Mouse (Mus musculus): ENCODE measurements around the gene Msi2. TPM values are rescaled to one million over a fixed set of nuclear protein-coding genes. Genes with fewer than 3 reads are reported as not detected.

Gene Msi2
- polyA plus RNA-seq, 1 experiment from 2014 or later, result 24.5 TPM

DNA sequence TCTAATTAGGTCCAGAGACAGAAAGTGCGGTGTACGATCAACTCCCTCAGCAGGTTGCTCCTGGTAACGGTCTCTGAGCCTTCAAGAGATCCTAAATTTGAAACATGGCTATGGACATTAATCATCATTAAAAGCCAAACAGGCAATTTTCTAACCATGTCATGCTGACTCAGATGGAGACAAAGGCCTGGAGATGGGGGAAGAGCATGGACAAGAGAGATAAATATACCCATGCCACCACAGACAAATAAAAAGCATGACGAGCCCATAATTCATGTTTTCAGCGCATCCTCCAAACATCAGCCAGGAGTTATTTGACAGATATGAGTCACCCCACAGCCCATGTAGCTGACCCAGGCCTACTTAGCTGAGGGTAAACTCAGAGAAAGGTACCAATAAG lies 145.3 kb downstream of the Msi2 start:
- WGBS, result 84% methylated on average over 5 of the region's 5 CpGs

GRCm38 (mm10) chr11:88572461-88572860 lies 145.9 kb downstream of the Msi2 start:
- H3K4me3 ChIP-seq (replicated peaks; ENCODE audit: low read depth, low read length), result no peak overlapping the region
- H3K4me2 ChIP-seq (ENCODE audit: low read length), result no peak overlapping the region
- WGBS, result 78% methylated on average over 11 of the region's 11 CpGs
- no peak overlapping the region for H3K27ac ChIP-seq
- TF ChIP-seq CTCF (IDR thresholded peaks at IDR 0.05; ENCODE audit: low read depth), result no peak
- H3K9me3 ChIP-seq (replicated peaks; ENCODE audit: low read length), result no peaks in the 10 kb centered on the region
- no peak for DNase-seq (ENCODE audit: low spot score)
- H3K36me3 ChIP-seq (ENCODE audit: insufficient read depth, low read length), result no peaks in the 10 kb centered on the region
- peaks cover 21% of the 10 kb centered on the region for H3K4me1 ChIP-seq (replicated peaks; ENCODE audit: insufficient read depth, low read length)
- no peak overlapping the region for H3K9ac ChIP-seq (ENCODE audit: low read depth, low read length)
- H3K27me3 ChIP-seq (ENCODE audit: insufficient read depth, low read length), result no peaks in the 10 kb centered on the region
- ATAC-seq (replicated peaks; ENCODE audit: low FRiP score, low read depth), result no peak

More for the DNA sequence above, 145.3 kb downstream of the Msi2 start:
- no peaks in the 10 kb centered on the region for H3K36me3 ChIP-seq (ENCODE audit: insufficient read depth, low read length)
- no peak overlapping the region for H3K9ac ChIP-seq (ENCODE audit: low read depth, low read length)
- no peak for ATAC-seq (replicated peaks; ENCODE audit: low FRiP score, low read depth)
- no peak for DNase-seq (ENCODE audit: low spot score)
- peaks cover 21% of the 10 kb centered on the region for H3K4me1 ChIP-seq (replicated peaks; ENCODE audit: insufficient read depth, low read length)
- no peak for TF ChIP-seq CTCF (IDR thresholded peaks at IDR 0.05; ENCODE audit: low read depth)
- no peaks in the 10 kb centered on the region for H3K9me3 ChIP-seq (replicated peaks; ENCODE audit: low read length)
- H3K27ac ChIP-seq, result no peak overlapping the region
- no peak overlapping the region for H3K4me3 ChIP-seq (replicated peaks; ENCODE audit: low read depth, low read length)
- no peaks in the 10 kb centered on the region for H3K27me3 ChIP-seq (ENCODE audit: insufficient read depth, low read length)
- no peak overlapping the region for H3K4me2 ChIP-seq (ENCODE audit: low read length)

- H3K4me1 ChIP-seq (replicated peaks; ENCODE audit: insufficient read depth, low read length), result peaks cover 7% of the 10 kb centered on the region
- no peak overlapping the region for H3K4me3 ChIP-seq (replicated peaks; ENCODE audit: low read depth, low read length)
- no peaks in the 10 kb centered on the region for H3K27me3 ChIP-seq (ENCODE audit: insufficient read depth, low read length)
- H3K36me3 ChIP-seq (ENCODE audit: insufficient read depth, low read length), result no peaks in the 10 kb centered on the region
- no peaks in the 10 kb centered on the region for H3K9me3 ChIP-seq (replicated peaks; ENCODE audit: low read length)
- WGBS, result 74% methylated on average over 6 of the region's 6 CpGs
- H3K9ac ChIP-seq (ENCODE audit: low read depth, low read length), result no peak overlapping the region
- TF ChIP-seq CTCF (IDR thresholded peaks at IDR 0.05; ENCODE audit: low read depth), result no peak
- H3K4me2 ChIP-seq (ENCODE audit: low read length), result no peak overlapping the region
- ATAC-seq (replicated peaks; ENCODE audit: low FRiP score, low read depth) (no peak), DNase-seq (ENCODE audit: low spot score) (no peak)
- no peak overlapping the region for H3K27ac ChIP-seq
These were observed 147.6 kb downstream of the Msi2 start for GRCm38 (mm10) chr11:88570715-88571202.

- Histone ChIP-seq H3K9ac (ENCODE audit: low read depth, low read length) (no peak overlapping the region), H3K4me1 (replicated peaks; ENCODE audit: insufficient read depth, low read length) (peaks cover 5% of the 10 kb centered on the region; the same call in 1 of the 2 replicates), H3K9me3 (replicated peaks; ENCODE audit: low read length) (no peaks in the 10 kb centered on the region), H3K27me3 (ENCODE audit: insufficient read depth, low read length) (no peaks in the 10 kb centered on the region), H3K27ac (no peak overlapping the region), H3K36me3 (ENCODE audit: insufficient read depth, low read length) (no peaks in the 10 kb centered on the region), H3K4me3 (replicated peaks; ENCODE audit: low read depth, low read length) (no peak overlapping the region), H3K4me2 (ENCODE audit: low read length) (no peak overlapping the region)
- TF ChIP-seq CTCF (IDR thresholded peaks at IDR 0.05; ENCODE audit: low read depth), result no peak
- WGBS, result 79% methylated on average over 20 of the region's 20 CpGs
- DNase-seq (ENCODE audit: low spot score) (no peak), ATAC-seq (replicated peaks; ENCODE audit: low FRiP score, low read depth) (no peak)
These were observed 151.4 kb downstream of the Msi2 start for GRCm38 (mm10) chr11:88566613-88567606.

GRCm38 (mm10) chr11:88564810-88565209 lies 153.5 kb downstream of the Msi2 start:
- DNase-seq (ENCODE audit: low spot score) (no peak), ATAC-seq (replicated peaks; ENCODE audit: low FRiP score, low read depth) (no peak)
- Histone ChIP-seq H3K4me1 (replicated peaks; ENCODE audit: insufficient read depth, low read length) (peaks cover 22% of the 10 kb centered on the region), H3K27me3 (ENCODE audit: insufficient read depth, low read length) (no peaks in the 10 kb centered on the region), H3K4me3 (replicated peaks; ENCODE audit: low read depth, low read length) (no peak overlapping the region), H3K36me3 (ENCODE audit: insufficient read depth, low read length) (no peaks in the 10 kb centered on the region), H3K27ac (no peak overlapping the region), H3K4me2 (ENCODE audit: low read length) (no peak overlapping the region), H3K9ac (ENCODE audit: low read depth, low read length) (no peak overlapping the region), H3K9me3 (replicated peaks; ENCODE audit: low read length) (no peaks in the 10 kb centered on the region)
- no peak for TF ChIP-seq CTCF (IDR thresholded peaks at IDR 0.05; ENCODE audit: low read depth)
- WGBS, result 63% methylated on average over 7 of the region's 7 CpGs

DNA sequence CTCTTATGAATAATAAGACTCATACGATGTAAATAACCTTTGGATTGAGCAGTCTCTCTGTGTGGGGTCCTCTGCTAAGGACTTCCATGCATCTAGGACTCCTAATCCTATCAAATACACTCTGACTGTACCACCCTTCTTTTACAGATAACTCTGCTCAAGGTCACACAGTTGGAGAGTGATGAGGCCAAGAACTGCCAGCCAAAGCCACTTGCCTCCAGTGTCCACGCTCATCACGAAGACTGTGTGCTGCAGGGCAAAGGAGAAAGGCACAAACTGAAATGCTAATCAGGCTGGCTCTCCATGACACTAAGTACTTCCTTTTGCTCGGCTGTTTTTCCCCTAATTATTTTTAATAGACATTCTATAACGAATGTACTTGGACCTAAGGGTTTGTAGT lies 153.9 kb downstream of the Msi2 start:
- Histone ChIP-seq H3K27me3 (ENCODE audit: insufficient read depth, low read length) (no peaks in the 10 kb centered on the region), H3K36me3 (ENCODE audit: insufficient read depth, low read length) (no peaks in the 10 kb centered on the region), H3K4me3 (replicated peaks; ENCODE audit: low read depth, low read length) (no peak overlapping the region), H3K9me3 (replicated peaks; ENCODE audit: low read length) (no peaks in the 10 kb centered on the region), H3K4me1 (replicated peaks; ENCODE audit: insufficient read depth, low read length) (peaks cover 26% of the 10 kb centered on the region), H3K9ac (ENCODE audit: low read depth, low read length) (no peak overlapping the region), H3K27ac (no peak overlapping the region), H3K4me2 (ENCODE audit: low read length) (no peak overlapping the region)
- no peak for DNase-seq (ENCODE audit: low spot score)
- ATAC-seq (replicated peaks; ENCODE audit: low FRiP score, low read depth), result no peak
- WGBS, result 68% methylated on average over 5 of the region's 5 CpGs
- no peak for TF ChIP-seq CTCF (IDR thresholded peaks at IDR 0.05; ENCODE audit: low read depth)

Data from kidney, postnatal 0 days (tissue).